Mouse (Mus musculus): ENCODE results near the gene Rhob. TPM values are rescaled to one million over a fixed set of nuclear protein-coding genes. Genes with fewer than 3 reads are reported as not detected.
"Not testable (repeated sequence)": the region's sequence is repeated elsewhere in the genome, so short reads cannot be mapped to it uniquely, and the experiment has no call there.

The Rhob gene
- total RNA-seq, 2 experiments from 2014 or later, result 300 to 353 TPM

GRCm38 (mm10) chr12:8487281-8487680 lies 12.5 kb downstream of the Rhob start:
- no peak for DNase-seq (ENCODE audit: low spot score in 2 of 2)
- intact Hi-C loops (cut with DNase I), result no loop called here

GRCm38 (mm10) chr12:8485247-8485646 lies 14.6 kb downstream of the Rhob start:
- intact Hi-C loops (cut with DNase I), result no loop called here
- no peak for DNase-seq (ENCODE audit: low spot score in 2 of 2)

DNA sequence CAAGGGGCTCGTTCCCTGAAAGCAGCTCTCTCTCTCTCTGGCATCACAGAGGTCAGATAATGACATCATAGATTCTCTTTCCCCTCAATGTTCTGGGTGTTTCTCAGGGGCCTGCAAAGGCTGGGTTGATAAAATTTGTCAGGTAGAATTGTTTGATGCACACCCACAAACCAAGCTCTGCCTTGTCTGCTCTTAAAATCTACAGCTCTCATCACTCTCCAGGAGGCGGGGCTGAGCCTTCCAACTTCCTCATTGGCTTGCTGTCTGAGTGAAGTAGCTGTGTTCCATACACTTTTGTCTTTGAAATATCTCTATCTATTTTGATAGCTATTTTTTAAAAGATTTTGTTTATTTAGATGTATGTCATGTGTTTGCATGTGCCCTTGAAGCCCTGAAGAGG lies 17.6 kb downstream of the Rhob start:
- DNase-seq (ENCODE audit: low spot score in 2 of 2), result no peak

DNA sequence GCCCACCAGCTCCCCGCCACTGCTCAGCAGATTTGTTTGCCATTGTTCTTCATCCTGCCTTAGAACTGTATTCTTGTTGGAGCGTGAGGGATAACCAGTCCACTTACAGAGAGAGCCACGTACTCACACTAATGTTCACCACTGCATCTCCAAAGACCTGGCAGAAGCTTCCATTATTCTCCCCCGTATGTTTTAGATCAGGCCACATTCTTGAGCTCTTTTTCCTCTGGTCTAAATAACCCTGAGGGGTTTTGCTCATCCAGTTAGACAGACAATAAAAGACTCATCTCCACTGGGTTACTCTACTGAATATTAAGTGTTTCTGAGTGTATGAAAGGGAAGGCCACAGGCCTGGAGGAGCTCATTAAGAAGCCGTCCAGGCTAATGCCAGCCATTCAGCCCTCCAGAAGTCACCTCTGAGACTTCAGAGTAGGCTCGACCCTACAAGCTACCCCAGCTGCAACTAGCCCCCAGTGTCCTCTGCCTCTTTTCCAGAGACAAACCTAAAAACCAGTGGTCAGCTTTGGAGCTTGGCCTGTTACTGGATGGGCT lies 24.9 kb downstream of the Rhob start:
- no peak for DNase-seq (ENCODE audit: low spot score in 2 of 2)

More for the DNA sequence above, 17.6 kb downstream of the Rhob start:
- intact Hi-C loops (cut with DNase I), result no loop called here

DNA sequence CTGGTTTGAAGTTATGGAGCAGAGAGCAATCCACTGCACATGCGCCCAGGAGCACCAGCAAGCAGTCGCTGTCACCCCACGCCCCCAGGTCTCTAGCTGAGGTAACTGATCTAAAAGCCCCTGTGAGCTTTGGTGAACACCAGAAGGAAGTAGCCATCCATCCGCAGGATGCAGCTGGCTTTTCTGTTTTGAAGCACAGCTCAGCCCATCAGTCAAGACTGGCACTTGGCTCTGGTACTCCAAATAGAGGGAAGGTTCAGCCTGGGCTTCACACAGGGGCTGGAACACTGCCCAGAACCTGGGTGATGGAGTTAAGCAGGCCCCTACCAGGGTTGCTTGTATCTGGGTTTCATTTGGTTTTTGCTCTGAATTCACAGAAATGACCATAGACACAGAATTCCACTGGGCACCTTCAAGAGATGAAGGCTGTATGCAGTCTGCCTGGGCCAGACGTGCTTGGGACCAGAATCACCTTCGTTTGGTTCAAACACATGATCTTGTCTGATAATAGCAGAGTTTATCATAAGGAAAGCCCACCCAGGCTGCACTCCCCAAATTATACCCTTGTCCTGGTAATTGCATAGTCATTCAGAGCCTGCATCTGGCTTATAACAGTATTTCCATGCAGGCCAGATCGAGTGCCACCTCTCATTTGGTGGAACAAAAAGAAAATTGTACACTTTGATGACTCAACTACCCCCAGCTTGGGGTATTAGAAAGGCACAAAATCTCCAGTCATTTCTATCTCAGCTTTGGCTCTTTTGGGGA lies 27.0 kb downstream of the Rhob start:
- DNase-seq (ENCODE audit: low spot score in 2 of 2), result no peak
- intact Hi-C loops (cut with DNase I), result no loop called here

More for the DNA sequence above, 24.9 kb downstream of the Rhob start:
- intact Hi-C loops (cut with DNase I), result no loop called here

- intact Hi-C loops (cut with DNase I), result no loop called here
- no peak for DNase-seq (ENCODE audit: low spot score in 2 of 2)
These were observed 27.8 kb downstream of the Rhob start for GRCm38 (mm10) chr12:8472051-8472450.

DNA sequence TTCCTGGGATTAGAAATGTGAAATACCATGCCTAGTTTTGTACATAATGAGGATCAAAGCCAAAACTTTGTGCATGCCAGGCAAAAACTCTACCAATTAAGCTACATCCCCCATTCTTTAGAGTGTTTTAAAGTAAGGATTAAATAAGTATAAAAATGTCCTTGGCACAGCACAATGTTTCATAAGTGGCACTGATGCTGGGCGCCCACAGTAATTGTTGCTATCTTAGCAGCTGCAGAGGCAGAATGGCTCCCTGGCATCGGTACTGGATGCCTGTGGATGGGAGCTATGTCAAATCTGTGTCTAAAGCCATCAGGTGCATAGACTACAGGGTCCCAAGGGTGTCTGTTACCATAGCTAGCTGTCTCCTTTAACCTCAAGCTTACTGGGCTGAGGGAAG lies 28.8 kb downstream of the Rhob start:
- intact Hi-C loops (cut with DNase I), result no loop called here
- peak; percentile 67 to 68 for DNase-seq (ENCODE audit: low spot score in 2 of 2)

DNA sequence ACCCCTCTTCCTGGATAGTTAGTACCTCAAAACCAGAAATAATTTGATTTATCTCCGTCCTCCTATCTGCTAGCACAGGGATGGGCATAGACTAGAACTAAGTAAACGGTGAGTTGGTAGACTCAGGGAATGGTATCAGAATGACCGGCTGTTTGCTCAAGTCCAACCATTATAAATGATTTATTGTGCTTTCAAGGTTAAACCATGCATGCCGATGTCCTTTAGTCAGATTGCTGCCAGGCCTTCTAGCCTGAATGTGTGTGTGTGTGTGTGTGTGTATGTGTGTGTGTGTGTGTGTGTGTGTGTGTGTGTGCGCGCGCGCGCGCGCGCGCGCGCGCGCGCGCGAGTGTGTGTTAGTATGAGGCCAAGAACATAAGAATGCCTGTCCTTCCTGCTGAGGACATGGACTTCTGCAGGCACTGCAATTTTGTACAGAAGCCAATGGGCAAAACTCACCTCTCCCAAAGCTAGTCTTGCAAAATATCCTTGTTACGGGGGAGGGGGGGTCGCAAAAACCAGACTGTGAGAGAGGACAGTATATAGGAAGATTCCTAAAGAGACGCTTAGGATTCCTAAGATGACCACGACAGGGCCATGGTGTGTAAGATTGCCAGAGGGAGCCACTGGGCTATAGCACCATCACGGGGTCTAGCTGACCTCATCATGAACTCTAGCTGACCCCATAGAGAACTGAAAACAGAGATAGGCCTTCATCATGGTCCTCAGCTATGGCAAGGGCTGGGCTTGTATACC lies 29.9 kb downstream of the Rhob start:
- no peak for DNase-seq (ENCODE audit: low spot score in 2 of 2)
- intact Hi-C loops (cut with DNase I), result loop anchor here (5.0 kb wide), 1 partner anchor 123 kb away; no protein-coding TSS in a partner anchor

GRCm38 (mm10) chr12:8468221-8468865 lies 31.5 kb downstream of the Rhob start:
- intact Hi-C loops (cut with DNase I), result loop anchor here (5.0 kb wide), 1 partner anchor 121 kb away; no protein-coding TSS in a partner anchor
- DNase-seq (ENCODE audit: low spot score in 2 of 2), result no peak

DNA sequence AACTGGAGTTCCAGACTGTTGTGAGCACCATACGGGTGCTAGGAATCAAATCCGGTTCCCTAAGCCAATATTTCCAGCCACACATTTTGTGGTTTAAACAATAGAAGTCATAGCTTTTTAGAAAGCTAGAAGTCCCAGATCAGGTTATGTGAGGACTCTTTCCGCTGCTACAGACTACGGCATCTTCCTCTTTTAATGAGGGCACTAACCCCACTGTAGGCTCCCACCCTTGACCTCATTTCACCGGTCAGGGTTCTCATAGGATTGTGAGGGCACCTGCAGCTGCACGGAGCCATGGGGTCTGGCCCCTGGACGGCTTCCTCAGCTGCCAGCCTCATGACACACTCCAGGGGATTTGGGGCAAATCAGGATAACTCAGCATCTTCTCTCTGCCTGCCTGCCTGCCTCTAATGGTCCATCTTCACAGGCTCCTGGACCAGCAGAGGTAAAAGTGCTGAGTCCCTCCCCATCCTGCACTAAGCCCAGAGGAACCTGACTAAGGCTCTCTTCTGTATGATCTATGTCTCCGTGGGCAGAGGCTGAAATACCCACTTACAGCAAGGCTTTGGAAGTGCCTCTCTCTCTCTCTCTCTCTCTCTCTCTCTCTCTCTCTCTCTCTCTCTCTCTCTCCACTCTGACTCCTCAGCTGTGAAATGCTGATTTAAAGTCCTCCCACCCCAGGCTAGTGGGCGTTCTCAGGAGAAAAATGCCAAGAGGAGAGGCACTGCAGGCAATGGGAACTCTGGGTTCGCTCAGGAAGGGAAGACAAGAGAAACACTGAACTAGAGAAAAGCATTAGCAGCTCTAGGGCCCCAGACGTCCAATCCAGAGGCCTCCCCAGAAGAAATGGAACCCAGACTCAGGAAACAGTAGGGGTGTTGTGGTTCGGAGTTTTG lies 32.5 kb downstream of the Rhob start:
- intact Hi-C loops (cut with DNase I), result loop anchor here (5.0 kb wide), 1 partner anchor 120 kb away; no protein-coding TSS in a partner anchor
- DNase-seq (ENCODE audit: low spot score in 2 of 2), result peak; percentile 73 to 79

GRCm38 (mm10) chr12:8465680-8466079 lies 34.1 kb downstream of the Rhob start:
- no peak for DNase-seq (ENCODE audit: low spot score in 2 of 2)
- intact Hi-C loops (cut with DNase I), result loop anchor here (1.0 to 5.0 kb wide), 2 partner anchors 33 to 118 kb away; no protein-coding TSS in a partner anchor

DNA sequence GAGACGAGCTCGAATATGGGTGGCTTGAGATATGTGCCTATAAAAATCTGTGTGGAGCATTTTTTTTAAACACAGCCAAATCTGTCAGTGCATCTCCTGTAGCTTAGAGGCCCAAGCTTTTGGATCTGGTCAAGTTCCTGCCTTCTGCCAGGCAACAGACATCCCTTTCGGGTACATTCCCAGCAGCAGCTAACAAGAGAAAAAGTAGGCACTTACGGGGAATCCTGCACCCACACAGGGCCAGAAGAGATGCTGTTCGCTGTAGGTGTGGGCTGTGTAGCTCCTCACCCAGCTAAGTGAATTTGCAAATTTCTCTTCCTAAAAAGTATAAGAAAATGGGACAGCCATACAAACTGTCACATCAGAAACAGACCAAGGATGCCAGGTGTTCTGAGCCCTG lies 34.8 kb downstream of the Rhob start:
- DNase-seq (ENCODE audit: low spot score in 2 of 2), result peak; percentile 53 to 74

GRCm38 (mm10) chr12:8463599-8464160 lies 36.1 kb downstream of the Rhob start:
- no peak for DNase-seq (ENCODE audit: low spot score in 2 of 2)
- intact Hi-C loops (cut with DNase I), result no loop called here

More for the DNA sequence above, 34.8 kb downstream of the Rhob start:
- intact Hi-C loops (cut with DNase I), result loop anchor here (1.0 to 5.0 kb wide), 2 partner anchors 33 to 118 kb away; no protein-coding TSS in a partner anchor

DNA sequence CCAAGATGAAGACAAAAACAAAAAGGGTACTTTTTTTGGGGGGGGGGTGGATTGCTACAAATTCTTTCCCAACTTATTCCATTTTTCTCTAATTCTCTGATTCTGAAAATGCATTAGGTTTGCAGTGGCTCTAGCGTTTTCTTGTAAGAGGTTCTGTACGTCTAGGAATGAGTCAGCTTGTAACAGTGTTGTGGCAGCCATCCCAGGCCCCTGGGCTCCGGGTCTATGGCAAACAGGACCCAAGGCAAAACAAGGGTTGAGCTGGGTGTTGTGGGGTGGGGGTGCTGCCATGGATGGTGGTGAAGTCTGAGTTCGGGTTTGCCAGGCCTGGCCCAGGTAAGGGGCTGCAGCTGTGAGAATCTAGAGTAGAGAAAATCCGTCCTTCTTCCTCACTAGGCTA lies 37.3 kb downstream of the Rhob start:
- DNase-seq (ENCODE audit: low spot score in 2 of 2), result no peak
- intact Hi-C loops (cut with DNase I), result no loop called here

DNA sequence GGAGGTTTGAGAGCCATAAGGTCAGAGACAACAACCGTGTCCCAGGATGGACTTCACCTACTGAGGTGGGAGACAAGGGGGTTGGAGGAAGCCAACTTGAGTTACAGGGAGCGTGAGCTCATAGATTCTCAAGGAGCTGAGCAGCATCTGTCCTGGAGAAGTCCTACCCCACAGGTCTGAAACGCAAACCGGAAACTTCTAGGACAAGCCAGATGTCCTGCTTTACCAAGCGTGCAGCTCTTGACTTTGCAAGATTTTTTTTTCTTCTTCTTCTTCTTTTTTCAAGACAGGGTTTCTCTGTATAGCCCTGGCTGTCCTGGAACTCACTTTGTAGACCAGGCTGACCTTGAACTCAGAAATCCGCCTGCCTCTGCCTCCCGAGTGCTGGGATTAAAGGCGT lies 38.2 kb downstream of the Rhob start:
- DNase-seq (ENCODE audit: low spot score in 2 of 2); intact Hi-C loops (cut with DNase I): not testable (repeated sequence)

- DNase-seq (ENCODE audit: low spot score in 2 of 2), result no peak
- intact Hi-C loops (cut with DNase I), result no loop called here
These were observed 41.4 kb downstream of the Rhob start for GRCm38 (mm10) chr12:8458400-8458799.

DNA sequence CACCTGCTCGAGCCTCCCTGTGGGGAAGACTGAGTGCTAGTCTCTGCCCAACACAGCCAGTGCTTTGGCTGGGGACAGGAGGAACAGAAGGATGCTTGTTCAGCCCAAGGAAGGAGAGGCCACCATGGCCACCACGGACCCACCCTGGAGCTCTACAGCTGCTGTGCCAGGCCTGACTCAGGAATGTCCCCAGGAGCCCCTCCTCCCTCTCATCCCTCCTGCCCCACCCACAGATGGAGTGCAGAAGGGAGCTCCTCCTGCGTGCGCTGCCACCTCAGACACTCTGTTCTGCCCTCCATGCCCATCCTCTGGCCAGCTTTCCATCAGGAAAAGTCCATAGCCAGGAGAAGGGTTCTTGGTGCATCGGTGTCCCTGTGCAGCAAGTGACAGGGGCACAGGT lies 42.8 kb downstream of the Rhob start:
- no peak for DNase-seq (ENCODE audit: low spot score in 2 of 2)
- intact Hi-C loops (cut with DNase I), result no loop called here

- no peak for DNase-seq (ENCODE audit: low spot score in 2 of 2)
- intact Hi-C loops (cut with DNase I), result no loop called here
These were observed 44.8 kb downstream of the Rhob start for GRCm38 (mm10) chr12:8455046-8455445.

Data from left cerebral cortex, postnatal 36 days (tissue).